Mouse (Mus musculus): ENCODE data around the gene Tll1.

DNA sequence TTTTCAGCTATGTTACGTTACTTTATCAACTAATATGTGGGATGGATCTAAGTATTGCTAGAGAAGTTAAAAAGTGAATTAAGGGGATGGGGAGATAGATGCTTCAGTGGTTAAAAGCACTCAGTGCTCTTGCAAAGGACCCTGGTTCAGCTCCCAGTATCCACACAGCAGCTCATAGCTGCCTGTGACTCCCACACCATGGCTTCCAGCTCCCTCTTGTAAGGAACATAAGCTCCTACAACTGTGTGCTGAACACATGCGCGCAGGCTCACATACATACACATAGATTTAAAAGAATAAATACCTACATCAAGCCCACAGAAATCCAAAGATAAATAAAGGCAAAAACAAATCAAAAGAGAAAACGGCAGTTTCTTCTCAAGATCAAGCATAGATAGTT lies 148.5 kb downstream of the Tll1 start:
- TF ChIP-seq GATA1 (IDR thresholded peaks at IDR 0.05; ENCODE audit: borderline replicate concordance, low read length) (no peak), FLI1 (IDR thresholded peaks at IDR 0.05; ENCODE audit: low read length) (no peak)

Data from megakaryocyte, embryonic 14.5 days (primary cell).